Mouse (Mus musculus): ENCODE data around the gene Hist1h1a.

GRCm38 (mm10) chr13:23756790-23757189 lies 6.7 kb upstream of the Hist1h1a start, which contains the start of gene Hist1h4b:
- no peak for TF ChIP-seq CTCF (IDR thresholded peaks at IDR 0.05; ENCODE audit: insufficient read depth, low read depth, low read length)
- TF ChIP-seq POLR2A (IDR thresholded peaks at IDR 0.05; ENCODE audit: insufficient read depth, low read depth, low read length), result peak; percentile 63

Data from olfactory bulb, adult 2 months (tissue).